Mouse (Mus musculus): Measurements from ENCODE around the gene Cog5.
"Not testable (repeated sequence)": the region's sequence is repeated elsewhere in the genome, so short reads cannot be mapped to it uniquely, and the experiment has no call there.

Gene Cog5

DNA sequence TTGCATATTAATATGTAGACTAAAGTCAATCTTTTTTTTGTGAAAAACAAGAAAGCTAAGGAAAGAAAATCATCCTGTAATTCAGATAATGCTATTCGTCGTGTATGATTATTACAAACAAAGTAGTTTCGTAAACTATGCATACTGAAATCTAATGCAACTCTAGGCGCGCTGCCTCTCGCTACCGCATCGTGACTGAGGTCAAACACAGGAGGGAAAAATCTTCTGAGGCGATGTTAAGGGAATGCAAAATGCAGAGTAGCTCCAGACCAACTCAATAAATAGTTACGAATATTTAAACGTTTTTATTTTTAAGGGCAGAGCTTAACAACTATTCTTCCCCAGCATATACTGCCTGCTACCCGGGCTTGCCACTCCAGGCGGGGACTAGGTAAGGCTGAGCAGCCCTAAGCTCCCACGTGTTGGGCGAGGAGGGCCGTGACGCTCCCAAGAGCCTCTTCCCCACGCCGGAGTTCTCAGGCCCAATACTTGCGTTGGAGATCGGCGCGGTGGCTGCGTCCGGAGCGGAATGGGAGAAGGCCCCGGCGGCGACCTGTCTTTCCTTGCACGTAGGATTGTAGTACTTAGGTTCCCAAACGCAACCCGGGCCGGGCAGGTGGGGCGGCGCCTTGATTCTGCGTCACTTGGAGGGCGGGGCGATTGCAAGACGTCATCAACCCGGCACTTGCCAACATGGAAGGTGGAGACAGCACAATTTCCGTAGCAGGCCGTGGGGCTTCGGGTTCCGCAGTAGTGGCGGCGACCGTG, at the start of gene Cog5, which contains the start of gene Dus4l:
TSS of gene Cog5 (plus strand) at position 673 of the 768 bp plus-strand sequence.
TSS of gene Dus4l (minus strand) at position 630 of the 768 bp plus-strand sequence.
- DNase-seq (ENCODE audit: low spot score) = peak; percentile 97

DNA sequence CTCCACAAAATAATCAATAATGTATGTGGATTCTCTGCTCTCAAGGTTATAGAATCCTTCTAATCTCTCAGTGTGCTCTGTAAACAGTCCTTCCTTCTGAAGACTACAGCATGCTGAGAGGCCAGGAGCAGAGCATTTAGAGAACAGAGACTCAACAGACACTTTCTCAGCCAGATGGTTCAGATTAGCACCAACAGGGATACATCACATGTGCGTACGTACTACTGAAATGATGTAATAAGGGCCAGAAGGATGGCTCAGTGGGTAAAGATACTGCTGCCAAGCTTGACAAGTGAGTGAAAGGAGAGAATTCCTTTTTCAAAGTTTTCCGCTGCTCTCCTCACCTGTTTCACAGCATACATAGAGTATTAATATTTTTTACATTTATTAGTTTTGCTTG, 49.8 kb upstream of the Cog5 start:
- no peak for DNase-seq (ENCODE audit: low spot score)

DNA sequence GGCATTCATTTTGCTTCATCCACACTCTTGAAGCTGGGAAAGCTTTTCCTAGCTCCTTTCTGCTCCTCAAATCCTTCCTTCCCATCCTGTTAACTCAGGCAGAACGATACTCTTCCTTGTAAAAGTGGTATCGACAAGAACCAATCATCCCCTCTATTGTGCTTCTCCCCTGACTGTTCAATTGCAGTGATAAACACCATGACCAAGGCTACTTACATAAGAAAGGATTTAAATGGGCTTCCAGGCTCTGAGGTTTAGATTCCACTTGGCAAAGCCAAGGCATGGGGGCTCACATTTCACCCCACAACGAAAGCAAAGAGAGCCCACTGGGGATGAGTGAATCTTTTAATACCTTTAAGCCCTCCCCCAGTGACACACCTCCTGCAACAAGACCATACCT, 46.5 kb upstream of the Cog5 start:
- DNase-seq (ENCODE audit: low spot score) = no peak

DNA sequence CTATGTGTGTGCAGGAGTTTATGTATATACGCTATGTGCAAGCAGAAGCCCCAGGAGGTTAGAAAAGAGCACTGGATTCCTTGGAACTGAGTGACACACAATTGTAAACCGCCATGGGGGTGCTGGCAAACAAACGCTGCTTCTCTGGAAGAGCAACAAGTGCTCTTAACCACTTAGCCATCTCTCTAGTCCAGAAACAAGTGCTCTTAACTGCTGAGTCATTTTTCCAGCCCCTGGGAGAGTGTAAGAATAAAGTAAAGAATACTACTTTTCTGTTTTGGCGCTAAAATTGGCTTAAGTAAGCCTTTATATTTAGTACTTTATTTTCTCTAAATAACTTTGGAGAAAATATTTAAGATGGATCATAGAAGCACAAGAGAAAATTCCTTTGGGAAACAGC, 41.3 kb upstream of the Cog5 start:
- no peak for DNase-seq (ENCODE audit: low spot score)

DNA sequence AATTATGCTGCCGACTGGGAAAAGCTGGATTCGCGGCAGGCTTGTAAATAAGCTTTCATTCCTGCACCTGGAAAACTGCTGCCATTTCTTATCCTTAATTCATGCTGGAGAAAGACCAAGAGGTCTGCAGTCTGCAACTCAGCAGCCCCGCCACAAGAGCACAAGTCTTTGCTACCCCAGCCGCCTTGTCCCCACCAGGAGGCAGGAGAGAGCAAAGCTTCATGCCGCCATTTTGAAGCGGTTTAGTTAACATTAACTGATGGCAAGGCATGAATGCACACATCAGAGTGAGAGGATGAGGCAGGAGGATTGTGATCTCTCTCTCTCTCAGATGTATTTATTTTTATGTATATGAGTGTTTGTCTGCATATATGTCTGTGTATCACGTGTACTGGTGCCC, 34.6 kb upstream of the Cog5 start:
- no peak for DNase-seq (ENCODE audit: low spot score)

DNA sequence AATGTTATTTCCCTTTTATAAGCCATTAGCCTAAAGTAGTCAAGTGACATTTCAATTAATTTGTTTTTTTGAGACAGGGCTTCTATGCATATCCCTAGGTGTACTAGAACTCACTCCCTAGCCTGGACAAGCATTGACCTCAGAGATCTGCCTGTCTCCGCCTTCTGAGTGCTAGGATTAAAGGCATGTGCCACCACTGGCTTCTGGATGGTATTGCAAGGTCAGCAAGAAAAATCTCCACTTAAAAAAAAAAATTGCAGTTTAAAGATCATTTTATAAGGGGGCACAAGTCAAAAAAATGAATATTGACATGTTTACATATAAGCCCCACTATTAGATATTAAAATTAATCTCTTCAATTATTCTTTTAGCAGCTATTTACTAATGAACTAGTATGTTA, 29.7 kb upstream of the Cog5 start:
- no peak for DNase-seq (ENCODE audit: low spot score)

DNA sequence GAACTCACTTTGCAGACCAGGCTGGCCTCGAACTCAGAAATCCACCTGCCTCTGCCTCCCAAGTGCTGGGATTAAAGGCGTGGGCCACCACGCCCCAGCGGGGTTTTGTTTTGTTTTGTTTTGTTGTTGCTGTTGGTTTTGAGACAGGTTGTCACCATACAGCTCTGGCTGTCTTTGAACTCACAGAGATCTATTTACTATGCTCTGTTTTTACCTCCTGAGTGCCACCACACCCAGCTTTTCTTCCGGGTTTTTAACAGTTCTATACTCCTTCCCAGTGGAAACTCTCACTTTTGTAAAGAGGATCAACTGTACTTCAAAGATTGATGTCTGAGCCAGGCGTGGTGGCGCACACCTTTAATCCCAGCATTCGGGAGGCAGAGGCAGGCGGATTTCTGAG, 26.3 kb upstream of the Cog5 start:
- not testable (repeated sequence) for DNase-seq (ENCODE audit: low spot score)

DNA sequence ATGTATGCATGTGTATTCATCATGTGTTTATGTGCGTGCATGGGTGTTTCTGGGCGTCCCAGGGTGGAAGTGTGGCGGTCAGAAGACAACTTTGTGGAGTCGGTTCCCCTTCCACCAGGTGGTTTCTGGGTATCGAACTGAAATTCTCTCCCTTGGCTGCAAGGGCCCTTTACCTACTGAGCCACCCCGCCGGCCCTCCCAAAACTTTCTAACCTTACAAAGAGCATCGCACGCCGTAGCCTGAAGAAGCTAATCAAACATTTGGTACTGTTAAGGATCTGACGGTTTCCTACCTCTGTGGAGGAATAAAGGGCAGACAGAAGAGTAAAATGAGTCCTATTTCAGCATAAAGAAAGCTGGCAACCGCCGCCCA, 20.7 kb upstream of the Cog5 start:
- peak; percentile 27 for DNase-seq (ENCODE audit: low spot score)

DNA sequence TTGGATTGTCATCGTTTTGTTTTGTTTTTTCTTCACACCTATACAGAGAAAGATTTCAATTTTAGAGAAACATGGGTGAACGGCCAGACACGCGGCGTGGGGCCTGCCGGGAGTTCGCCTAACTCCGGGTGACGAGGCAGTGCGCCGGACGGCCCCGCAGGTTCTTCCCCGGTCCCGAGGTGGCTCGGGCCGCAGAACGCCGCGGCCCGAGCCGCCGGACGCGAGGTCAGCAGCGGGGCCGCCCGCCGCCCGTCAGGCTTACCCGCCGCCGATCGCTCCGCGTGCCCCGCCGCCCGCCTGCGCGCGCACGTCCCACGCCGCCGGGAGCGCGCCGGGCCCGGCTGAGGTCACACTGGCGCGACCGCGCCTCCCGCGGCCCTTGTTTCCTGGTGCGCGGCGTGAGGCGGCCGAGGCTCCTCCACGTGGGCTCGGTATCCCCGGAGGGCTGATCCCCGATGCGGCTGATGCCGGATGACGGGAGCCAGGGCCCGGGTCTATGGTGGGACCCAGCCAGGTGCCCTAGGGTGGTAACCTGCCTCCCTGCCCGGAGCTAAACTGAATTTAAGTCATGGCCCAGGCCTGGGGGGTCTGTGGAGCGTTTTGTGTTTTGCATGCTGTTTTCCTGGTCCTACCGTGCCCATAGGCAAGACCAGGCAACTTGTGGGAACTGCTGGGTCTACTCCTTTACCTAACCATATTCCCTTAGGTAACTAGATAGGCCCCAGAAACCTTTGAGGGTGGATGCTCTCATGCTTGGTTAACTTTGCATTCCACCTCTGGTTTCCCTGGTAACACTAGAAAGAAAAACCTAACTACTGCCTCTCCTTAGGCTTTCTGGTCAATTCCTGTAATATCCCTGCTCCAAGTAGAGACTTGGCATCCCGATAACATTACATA, 20.1 kb upstream of the Cog5 start, which contains the start of gene Bcap29:
TSS of gene Bcap29 (minus strand) at position 316 of the 897 bp plus-strand sequence.
- peak; percentile 72 for DNase-seq (ENCODE audit: low spot score)

DNA sequence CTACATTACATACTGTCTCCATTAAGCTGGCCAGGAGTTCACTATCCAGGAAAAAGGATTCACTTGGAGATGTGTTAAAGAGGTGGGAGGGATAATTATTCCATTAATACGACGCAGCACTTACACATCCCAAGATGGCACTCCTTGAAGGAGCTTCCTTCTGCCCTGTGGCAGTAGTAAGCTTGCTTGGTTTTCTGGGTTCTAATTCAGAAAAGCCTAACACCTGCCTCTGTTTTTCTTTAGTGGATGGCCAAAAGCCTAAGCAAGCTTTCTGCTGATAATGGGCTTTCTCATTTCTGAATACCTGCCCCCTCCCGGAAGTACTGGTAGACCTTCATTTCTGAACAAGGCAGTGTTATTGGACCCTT, 19.4 kb upstream of the Cog5 start:
- no peak for DNase-seq (ENCODE audit: low spot score)

DNA sequence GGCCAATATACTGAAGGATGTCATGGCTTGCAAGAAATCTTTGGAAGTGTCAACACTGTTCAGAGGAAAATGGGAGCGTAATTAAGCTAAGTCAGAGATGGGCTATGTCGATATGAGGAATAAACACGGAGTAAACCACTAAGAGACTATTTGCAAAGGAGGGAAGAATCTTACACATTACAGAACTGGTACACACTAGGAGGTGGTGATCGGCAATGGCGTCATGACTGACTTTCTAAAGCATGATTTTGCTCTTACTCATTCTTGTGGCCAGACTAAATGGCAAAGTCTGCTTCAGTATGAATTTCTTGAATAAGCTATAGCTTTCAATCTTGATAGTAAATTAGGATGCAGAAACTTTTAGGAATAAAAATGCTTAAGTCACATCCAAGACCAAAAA, 1.1 kb upstream of the Cog5 start:
- no peak for DNase-seq (ENCODE audit: low spot score)

DNA sequence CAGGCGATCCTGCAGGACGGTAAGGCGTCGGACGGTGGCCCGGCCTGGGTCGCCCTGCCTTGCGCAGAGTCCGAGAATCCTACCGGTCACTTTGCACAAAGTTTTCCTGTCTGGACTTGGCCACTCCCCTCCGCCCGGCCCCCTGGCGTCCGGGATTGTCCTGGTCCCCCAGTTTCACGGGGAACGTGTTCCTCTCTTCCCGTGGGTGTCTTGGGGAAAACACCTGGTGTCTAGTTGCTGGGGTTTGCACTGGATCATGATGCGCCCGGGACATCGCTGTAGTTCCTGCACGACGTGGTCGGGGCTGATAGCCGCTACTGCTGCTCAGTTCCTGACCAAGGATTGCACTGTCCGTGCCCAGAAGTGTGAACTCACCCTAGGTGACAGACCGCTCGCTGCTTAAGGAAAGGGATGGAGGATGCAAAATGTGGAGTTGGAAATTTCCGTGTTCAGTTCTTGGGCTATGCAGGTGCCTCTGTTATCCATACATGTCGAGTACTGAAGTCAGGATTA, 352 bp downstream of the Cog5 start:
- no peak for DNase-seq (ENCODE audit: low spot score)

DNA sequence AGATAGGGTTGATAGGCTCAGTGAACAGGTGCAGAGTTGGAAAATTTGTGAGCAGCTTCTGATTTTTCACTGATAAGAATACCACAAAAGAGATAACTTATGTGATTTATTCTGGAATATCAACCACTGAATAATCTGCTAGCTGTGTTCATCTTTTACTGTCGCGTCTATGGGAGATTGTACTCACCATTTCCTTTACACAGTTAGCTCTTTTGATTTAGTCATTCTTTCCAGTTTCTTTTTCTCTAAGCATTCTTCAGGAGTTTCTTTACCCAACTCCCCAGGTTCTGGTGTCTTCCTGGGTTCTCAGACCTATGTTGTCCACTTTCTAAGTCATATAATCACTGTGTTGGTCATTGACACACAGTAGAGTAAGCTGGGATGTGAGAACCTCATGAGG, 2.2 kb downstream of the Cog5 start:
- no peak for DNase-seq (ENCODE audit: low spot score)

DNA sequence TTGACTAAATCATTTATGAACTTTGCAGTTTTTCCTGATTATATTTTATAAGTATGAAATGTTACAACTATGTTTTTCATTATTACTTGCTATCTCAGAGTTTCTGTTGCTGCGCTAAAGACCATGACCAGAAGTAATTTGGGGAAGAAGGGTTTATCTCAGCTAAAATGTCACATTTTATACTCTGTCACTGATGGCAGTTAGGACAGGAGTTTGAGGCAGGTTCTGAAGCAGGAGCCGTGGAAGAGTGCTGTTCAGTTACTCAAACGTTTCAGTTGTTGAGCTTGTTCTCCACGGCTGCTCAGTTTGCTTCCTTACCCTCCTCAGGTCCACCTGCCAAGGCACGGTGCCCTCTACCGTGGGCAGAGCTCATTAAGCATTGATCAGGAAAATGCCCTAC, 11.3 kb downstream of the Cog5 start:
- no peak for DNase-seq (ENCODE audit: low spot score)

DNA sequence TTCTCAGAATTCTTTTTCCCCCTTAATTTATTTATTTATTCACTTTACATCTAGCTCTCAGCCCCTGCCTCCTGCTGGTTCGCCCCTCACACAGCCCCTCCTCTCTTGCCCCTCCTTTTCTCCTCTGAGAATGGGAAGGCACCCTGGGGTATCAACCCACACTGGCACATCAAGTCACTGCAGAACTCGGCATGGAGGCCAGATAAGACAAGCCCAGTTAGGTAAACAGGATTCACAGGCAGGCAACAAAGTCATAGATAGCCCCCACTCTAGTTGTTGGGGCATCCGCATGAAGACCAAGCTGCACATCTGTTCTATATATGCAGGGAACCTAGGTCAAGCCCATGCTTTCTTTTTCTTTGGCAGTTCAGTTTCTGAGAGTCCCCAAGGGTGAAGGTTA, 12.5 kb downstream of the Cog5 start:
- DNase-seq (ENCODE audit: low spot score) = no peak

DNA sequence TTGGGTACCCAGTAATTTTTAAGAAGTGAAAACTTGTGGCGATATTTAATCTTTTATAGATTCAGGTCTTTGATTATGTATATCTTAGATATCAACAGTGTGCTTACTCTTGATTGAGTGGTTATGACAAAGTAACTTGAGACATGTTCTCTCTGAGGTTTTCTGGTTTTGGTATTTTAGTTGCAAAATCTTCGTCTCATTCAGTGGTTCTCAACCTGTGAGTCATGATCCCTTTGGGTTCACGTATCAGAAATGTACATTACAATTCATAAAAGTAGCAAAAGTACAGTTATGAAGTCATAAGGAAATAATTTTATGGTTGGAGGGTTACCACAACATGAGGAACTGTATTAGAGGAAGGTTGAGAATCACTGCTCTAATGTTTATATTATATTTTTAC, 32.0 kb downstream of the Cog5 start:
- no peak for DNase-seq (ENCODE audit: low spot score)

DNA sequence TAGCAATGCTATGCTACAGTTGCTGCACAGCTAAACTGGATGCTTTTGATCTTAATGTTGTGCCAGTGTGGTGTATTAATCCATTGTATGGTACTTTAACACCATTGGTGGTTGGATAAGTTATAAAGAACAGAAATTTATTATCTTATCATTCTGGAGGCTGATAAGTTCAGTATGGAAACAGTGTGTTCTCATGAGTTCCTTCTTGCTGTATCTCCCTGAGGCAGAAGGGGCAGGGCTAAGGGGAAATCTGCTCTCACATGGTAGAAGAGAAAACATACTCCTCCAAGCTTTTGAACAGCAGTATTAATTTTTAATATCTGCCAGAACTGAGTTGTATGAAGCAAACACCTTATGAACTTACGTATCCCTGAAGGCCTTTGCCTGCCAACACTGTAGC, 38.6 kb downstream of the Cog5 start:
- no peak for DNase-seq (ENCODE audit: low spot score)

DNA sequence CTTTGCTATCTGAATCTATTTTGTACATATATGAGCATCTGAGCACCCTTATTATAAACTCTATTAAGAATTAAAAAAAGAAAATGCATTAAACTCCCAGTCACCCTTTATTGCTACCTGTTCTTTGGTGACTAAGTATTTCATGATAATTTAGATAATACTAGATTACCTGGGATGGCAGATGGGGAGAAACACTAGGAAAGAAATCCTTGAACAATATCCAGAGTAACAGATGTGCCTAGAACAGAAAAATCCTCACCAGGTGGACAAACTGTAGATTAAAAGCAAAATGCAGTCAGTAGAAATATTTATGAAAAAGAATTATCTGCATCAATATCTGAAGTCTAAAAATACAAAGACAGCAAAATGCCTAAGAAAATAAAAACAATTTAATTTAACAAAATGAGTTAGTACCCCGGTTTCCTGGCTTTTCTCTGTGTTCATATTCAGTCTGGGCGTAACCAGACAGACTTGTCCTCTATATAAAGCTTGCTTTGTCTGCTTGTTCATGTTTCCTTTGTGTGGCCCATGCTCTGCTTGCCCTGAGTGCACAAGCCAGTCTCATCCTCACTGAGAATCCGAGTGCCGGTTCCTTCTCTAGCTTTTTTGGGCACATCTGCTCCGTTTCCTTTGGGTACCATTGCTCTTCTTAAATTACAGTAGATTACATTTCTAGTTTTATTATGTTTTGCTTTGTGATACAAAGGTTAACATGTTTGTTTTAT, 46.1 kb downstream of the Cog5 start:
- no peak for DNase-seq (ENCODE audit: low spot score)

DNA sequence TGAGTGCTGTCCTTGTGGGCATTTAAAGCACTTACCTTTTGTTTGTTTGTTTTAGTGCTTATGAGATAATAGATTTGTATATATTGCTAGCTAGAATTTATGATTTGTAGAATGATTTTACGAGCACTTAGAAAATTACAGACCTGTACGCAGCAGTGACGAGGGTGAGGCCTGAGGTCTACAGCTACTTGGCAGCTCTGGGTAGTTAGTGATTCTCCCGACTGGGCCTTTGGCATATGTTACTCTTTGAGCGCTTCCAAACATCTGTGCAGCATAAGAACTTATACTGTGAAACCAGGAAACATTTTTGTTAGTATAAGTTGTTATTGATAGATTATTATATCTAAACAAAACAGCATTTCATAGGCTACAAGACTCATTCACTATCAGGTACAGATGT, 46.7 kb downstream of the Cog5 start:
- no peak for DNase-seq (ENCODE audit: low spot score)

DNA sequence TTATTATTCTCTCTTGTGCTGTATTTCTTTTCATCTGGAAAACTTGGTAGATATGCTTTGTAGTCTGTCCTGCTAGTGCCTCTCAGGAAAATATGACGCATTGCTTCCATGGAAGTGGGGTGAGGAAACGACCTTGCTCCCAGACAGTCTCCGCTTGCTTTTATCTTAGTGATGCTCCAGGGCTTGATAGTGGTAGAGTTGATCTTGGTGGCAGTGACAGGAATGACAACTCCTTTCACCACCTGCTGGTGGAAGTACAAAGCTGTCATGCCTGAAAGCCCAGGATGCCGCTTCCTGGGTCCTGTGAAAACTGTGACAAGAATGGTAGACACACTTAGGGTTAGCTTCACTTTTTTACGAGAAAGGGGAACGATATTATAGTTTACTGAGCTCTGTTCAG, 49.2 kb downstream of the Cog5 start:
- no peak for DNase-seq (ENCODE audit: low spot score)

DNA sequence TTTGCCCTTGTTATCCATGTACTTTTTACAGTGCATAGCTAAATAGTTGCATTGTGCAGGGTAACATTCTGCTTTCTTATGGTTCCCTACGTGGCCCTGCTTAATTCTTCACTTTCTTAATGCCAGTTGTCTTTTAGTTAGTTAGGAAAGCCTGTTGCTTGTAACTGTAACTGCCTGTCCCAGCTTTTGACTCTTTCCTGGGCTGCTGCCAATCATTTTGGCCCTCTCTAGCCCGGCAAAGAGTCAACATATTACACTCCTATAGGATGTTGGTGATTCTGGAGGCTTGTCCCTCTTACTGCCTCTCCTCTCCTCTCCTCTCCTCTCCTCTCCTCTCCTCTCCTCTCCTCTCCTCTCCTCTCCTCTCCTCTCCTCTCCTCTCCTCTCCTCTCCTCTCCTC, 51.5 kb downstream of the Cog5 start:
- no peak for DNase-seq (ENCODE audit: low spot score)

DNA sequence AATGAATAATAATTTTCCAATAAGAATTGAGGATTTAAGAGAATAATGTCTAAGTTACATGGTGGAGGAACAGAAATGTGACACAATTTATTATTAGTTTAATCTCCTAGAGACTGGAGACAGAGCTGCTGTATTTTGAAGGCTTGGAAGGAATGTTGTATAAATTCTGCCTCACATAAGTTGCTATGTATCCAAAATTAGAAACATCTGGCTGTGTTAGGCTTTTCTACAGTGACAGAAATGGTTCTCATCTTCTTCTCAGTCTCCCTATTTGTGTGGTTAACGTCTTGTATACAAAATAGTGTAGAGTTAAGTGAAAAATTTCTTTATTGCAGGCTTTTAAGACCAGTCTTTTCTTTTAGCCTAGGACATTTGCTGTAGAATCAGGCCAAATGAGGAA, 52.9 kb downstream of the Cog5 start:
- DNase-seq (ENCODE audit: low spot score) = no peak

DNA sequence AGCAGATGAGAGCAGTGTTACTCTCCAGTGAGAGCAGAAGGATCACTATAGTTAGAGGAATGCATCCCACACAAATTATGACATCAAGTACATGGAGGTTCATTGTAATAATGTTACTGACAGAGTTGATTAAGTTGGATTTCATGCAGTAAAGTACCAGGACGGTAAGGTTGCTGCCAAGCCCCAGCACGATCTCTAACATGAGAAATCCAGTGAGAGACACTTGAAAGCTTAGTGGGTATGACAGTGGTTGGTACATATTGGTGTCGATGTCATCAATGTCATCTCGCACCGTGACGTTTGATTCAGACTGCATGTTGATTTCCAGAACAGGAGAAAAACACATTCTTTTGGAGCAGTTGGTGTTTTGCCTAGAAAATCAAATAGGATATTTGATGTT, 55.0 kb downstream of the Cog5 start:
- no peak for DNase-seq (ENCODE audit: low spot score)
